Mouse (Mus musculus): Measurements from ENCODE around the gene Ap3b1.
"Not testable (repeated sequence)": the region's sequence is repeated elsewhere in the genome, so short reads cannot be mapped to it uniquely, and the experiment has no call there.

Ap3b1 gene

GRCm38 (mm10) chr13:94358401-94359265 lies at the start of gene Ap3b1:
TSS of gene Ap3b1 (plus strand) at chr13:94358960.
- DNase-seq (ENCODE audit: low spot score in 2 of 2) = peak; percentile 87 to 89

GRCm38 (mm10) chr13:94312812-94313211 lies 45.9 kb upstream of the Ap3b1 start:
- not testable (repeated sequence) for DNase-seq (ENCODE audit: low spot score in 2 of 2)

- DNase-seq (ENCODE audit: low spot score in 2 of 2) = no peak
These were observed 41.7 kb upstream of the Ap3b1 start for GRCm38 (mm10) chr13:94316975-94317511.

GRCm38 (mm10) chr13:94321094-94321792 lies 37.5 kb upstream of the Ap3b1 start:
- DNase-seq (ENCODE audit: low spot score in 2 of 2) = no peak

- no peak for DNase-seq (ENCODE audit: low spot score in 2 of 2)
These were observed 36.3 kb upstream of the Ap3b1 start for GRCm38 (mm10) chr13:94322475-94322874.

GRCm38 (mm10) chr13:94328063-94328462 lies 30.7 kb upstream of the Ap3b1 start:
- DNase-seq (ENCODE audit: low spot score in 2 of 2) = no peak

- not testable (repeated sequence) for DNase-seq (ENCODE audit: low spot score in 2 of 2)
These were observed 29.8 kb upstream of the Ap3b1 start for GRCm38 (mm10) chr13:94329005-94329404.

GRCm38 (mm10) chr13:94330392-94330979 lies 28.3 kb upstream of the Ap3b1 start:
- no peak for DNase-seq (ENCODE audit: low spot score in 2 of 2)

GRCm38 (mm10) chr13:94338357-94338756 lies 20.4 kb upstream of the Ap3b1 start:
- no peak for DNase-seq (ENCODE audit: low spot score in 2 of 2)

- DNase-seq (ENCODE audit: low spot score in 2 of 2) = no peak
These were observed 15.6 kb upstream of the Ap3b1 start for GRCm38 (mm10) chr13:94343192-94343591.

- not testable (repeated sequence) for DNase-seq (ENCODE audit: low spot score in 2 of 2)
These were observed 14.2 kb upstream of the Ap3b1 start for GRCm38 (mm10) chr13:94344600-94344999.

- no peak for DNase-seq (ENCODE audit: low spot score in 2 of 2)
These were observed 4.2 kb upstream of the Ap3b1 start for GRCm38 (mm10) chr13:94354584-94354983.

- peak in 1 of 2 experiments; percentile 26 for DNase-seq (ENCODE audit: low spot score in 2 of 2)
These were observed 709 bp upstream of the Ap3b1 start for GRCm38 (mm10) chr13:94358101-94358400.

GRCm38 (mm10) chr13:94359282-94359920 lies 641 bp downstream of the Ap3b1 start:
- no peak for DNase-seq (ENCODE audit: low spot score in 2 of 2)

- DNase-seq (ENCODE audit: low spot score in 2 of 2) = not testable (repeated sequence)
These were observed 2.3 kb downstream of the Ap3b1 start for GRCm38 (mm10) chr13:94361013-94361580.

GRCm38 (mm10) chr13:94364336-94364735 lies 5.6 kb downstream of the Ap3b1 start:
- no peak for DNase-seq (ENCODE audit: low spot score in 2 of 2)

- DNase-seq (ENCODE audit: low spot score in 2 of 2) = no peak
These were observed 6.5 kb downstream of the Ap3b1 start for GRCm38 (mm10) chr13:94365108-94365907.

- no peak for DNase-seq (ENCODE audit: low spot score in 2 of 2)
These were observed 9.1 kb downstream of the Ap3b1 start for GRCm38 (mm10) chr13:94367869-94368268.

GRCm38 (mm10) chr13:94370521-94370920 lies 11.8 kb downstream of the Ap3b1 start:
- DNase-seq (ENCODE audit: low spot score in 2 of 2) = no peak

- no peak for DNase-seq (ENCODE audit: low spot score in 2 of 2)
These were observed 13.3 kb downstream of the Ap3b1 start for GRCm38 (mm10) chr13:94372066-94372465.

GRCm38 (mm10) chr13:94374131-94374530 lies 15.4 kb downstream of the Ap3b1 start:
- DNase-seq (ENCODE audit: low spot score in 2 of 2) = no peak
